15 mouse cellular contexts compared by ENCODE assay signal in the genomic region with DNA sequence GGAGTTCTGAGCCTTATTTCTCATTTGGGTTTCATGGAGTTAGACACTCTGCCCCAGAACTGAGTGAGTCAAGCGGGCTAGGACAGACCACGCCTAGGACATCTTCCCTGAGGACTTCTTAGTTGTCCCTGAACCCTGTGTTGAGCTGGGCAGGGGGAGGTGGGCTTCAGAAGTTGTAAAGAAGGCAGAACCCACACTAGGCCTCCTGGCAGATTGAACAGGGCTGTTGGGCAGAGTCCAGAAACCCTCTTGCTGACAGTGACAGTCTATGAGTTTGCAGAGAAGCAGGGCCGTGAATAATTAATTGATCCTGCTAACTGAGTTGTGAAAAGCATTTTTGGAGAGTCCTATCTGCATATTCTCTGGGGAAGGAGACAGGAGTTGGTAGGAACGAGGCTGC. TPM values are rescaled to one million over a fixed set of nuclear protein-coding genes. Genes with fewer than 3 reads are reported as not detected.
DNase-seq lines count a peak whose midpoint lies in the region; ATAC-seq and TF ChIP-seq lines count a peak whose summit lies in the region.
"Had no signal": no experiment of that assay in that cellular context is flagged by ENCODE, and none has a peak within 500 bp of the region (broad histone marks: within the 10 kb centered on the region; RNA-seq: fewer than 3 reads in every experiment).

No protein-coding gene starts in this region.

- no peaks in the 10 kb centered on the region for H3K27me3 ChIP-seq in lung, embryonic 14.5 days (ENCODE audit: insufficient read depth, low read length)
- H3K27me3 ChIP-seq in kidney, postnatal 0 days (ENCODE audit: insufficient read depth, low read length) = no peaks in the 10 kb centered on the region
- H3K27me3 ChIP-seq: limb, embryonic 15.5 days; Patski had no signal

- H3K36me3 ChIP-seq in lung, embryonic 14.5 days (ENCODE audit: insufficient read depth) = no peaks in the 10 kb centered on the region
- no peaks in the 10 kb centered on the region for H3K36me3 ChIP-seq in kidney, postnatal 0 days (ENCODE audit: insufficient read depth, low read length)
- H3K36me3 ChIP-seq: embryonic facial prominence, embryonic 10.5 days; limb, embryonic 15.5 days had no signal

- no peak for DNase-seq in gastrocnemius, adult 2 months
- DNase-seq in gastrocnemius, adult 8-10 months (ENCODE audit: low spot score in 2 of 2) = no peak
- peak; percentile 10 for DNase-seq in lung, embryonic 14.5 days
- no peak for DNase-seq in lung, postnatal 25 days (ENCODE audit: low spot score)
- DNase-seq in brain, embryonic 14.5 days (ENCODE audit: low read depth) = peak; percentile 80
- no peak for DNase-seq in kidney, postnatal 0 days (ENCODE audit: low spot score)
- no peak for DNase-seq in gastrocnemius, postnatal 25 days
- no peak for DNase-seq in spleen, postnatal 4 days (ENCODE audit: low spot score in 2 of 2)
- DNase-seq: cerebellum, postnatal 25 days; heart, postnatal 10 days; lung, adult 18-20 months had no signal

- H3K4me2 ChIP-seq in lung, embryonic 14.5 days = no peak overlapping the region
- H3K4me2 ChIP-seq in kidney, postnatal 0 days (ENCODE audit: low read length) = no peak overlapping the region
- H3K4me2 ChIP-seq: limb, embryonic 15.5 days had no signal

- H3K4me1 ChIP-seq in lung, embryonic 14.5 days (ENCODE audit: insufficient read depth) = no peaks in the 10 kb centered on the region
- no peaks in the 10 kb centered on the region for H3K4me1 ChIP-seq in kidney, postnatal 0 days (replicated peaks; ENCODE audit: insufficient read depth, low read length)
- H3K4me1 ChIP-seq: embryonic facial prominence, embryonic 10.5 days had no signal

- H3K27ac ChIP-seq in gastrocnemius, adult 2 months = peak overlapping the region; percentile 16; the same call in 1 of the 2 replicates
- H3K27ac ChIP-seq in lung, embryonic 14.5 days (ENCODE audit: low read depth) = no peak overlapping the region
- H3K27ac ChIP-seq in kidney, postnatal 0 days = 0 out of 2 replicates have a peak overlapping the region, but pooled peaks have one; percentile 19
- H3K27ac ChIP-seq: embryonic facial prominence, embryonic 10.5 days; limb, embryonic 15.5 days had no signal

- no peaks in the 10 kb centered on the region for H3K9me3 ChIP-seq in lung, embryonic 14.5 days (ENCODE audit: low read depth, low read length)
- H3K9me3 ChIP-seq in kidney, postnatal 0 days (replicated peaks; ENCODE audit: low read length) = no peaks in the 10 kb centered on the region
- H3K9me3 ChIP-seq: embryonic facial prominence, embryonic 10.5 days; limb, embryonic 15.5 days had no signal

- TF ChIP-seq POLR2A in brain, embryonic 14.5 days (IDR thresholded peaks at IDR 0.05; ENCODE audit: borderline replicate concordance, extremely low read depth, insufficient read depth, insufficient read length, poor library complexity, severe bottlenecking) = no peak

- 69% methylated on average over 4 of the region's 4 CpGs for WGBS in lung, embryonic 14.5 days
- WGBS in kidney, postnatal 0 days = 64% methylated on average over 4 of the region's 4 CpGs

- H3K4me3 ChIP-seq in gastrocnemius, adult 2 months = no peak overlapping the region
- no peak overlapping the region for H3K4me3 ChIP-seq in lung, embryonic 14.5 days (ENCODE audit: low read depth, low read length)
- no peak overlapping the region for H3K4me3 ChIP-seq in kidney, postnatal 0 days (replicated peaks; ENCODE audit: low read depth, low read length)
- H3K4me3 ChIP-seq: embryonic facial prominence, embryonic 10.5 days; erythroblast, embryonic 14.5 days; limb, embryonic 15.5 days had no signal

- ATAC-seq in lung, embryonic 14.5 days (ENCODE audit: insufficient read depth) = no peak
- peak; percentile 71; the same call in 1 of the 2 replicates for ATAC-seq in kidney, postnatal 0 days (replicated peaks; ENCODE audit: low FRiP score, low read depth)
- ATAC-seq: Patski had no signal

- H3K9ac ChIP-seq in lung, embryonic 14.5 days = no peak overlapping the region
- H3K9ac ChIP-seq in kidney, postnatal 0 days (ENCODE audit: low read depth, low read length) = no peak overlapping the region
- H3K9ac ChIP-seq: limb, embryonic 15.5 days had no signal

- intact Hi-C loops in gastrocnemius, adult 2 months (cut with DNase I) = no loop called here

- no peak for TF ChIP-seq CTCF in gastrocnemius, adult 2 months (IDR thresholded peaks at IDR 0.05)
- no peak for TF ChIP-seq CTCF in lung, embryonic 14.5 days (IDR thresholded peaks at IDR 0.05; ENCODE audit: low read depth)
- TF ChIP-seq CTCF in brain, embryonic 14.5 days (IDR thresholded peaks at IDR 0.05; ENCODE audit: borderline replicate concordance, extremely low read depth, insufficient read depth, insufficient read length) = no peak
- TF ChIP-seq CTCF in kidney, postnatal 0 days (IDR thresholded peaks at IDR 0.05; ENCODE audit: low read depth) = no peak

RNA-seq across cellular contexts. Expression of gene Xylt1, which starts 20.8 kb away (rescaled TPM):
- total RNA-seq in gastrocnemius, adult 2 months (2021) = 1 to 10 TPM; 5.5 to 9.5 TPM
- 1 to 10 TPM; 6.1 to 9.9 (median 7.3) TPM for total RNA-seq in gastrocnemius, adult 8-10 months (2022)
- polyA plus RNA-seq in lung, embryonic 14.5 days (2014; fragmentation: Nextera tagmentation; extraction: Ambion mirVana) = 1.0 and 1.3 TPM in 2 replicates
- polyA plus RNA-seq in brain, embryonic 14.5 days (2012; rRNA removed) = 5.5 and 8.2 TPM in 2 replicates
- 1.6 and 1.7 TPM in 2 replicates for polyA plus RNA-seq in kidney, postnatal 0 days (2015; fragmentation: Nextera tagmentation; extraction: Ambion mirVana)
- total RNA-seq in gastrocnemius, postnatal 25 days (2021) = 1 to 10 TPM; 4.6 to 6.2 TPM

Comparison
In these comparisons a context has a peak if more than half of its experiments do, and no peak if none do; other contexts are left out.
1. DNase-seq: peak in lung, embryonic 14.5 days (single experiment) and brain, embryonic 14.5 days (single experiment); none in gastrocnemius, adult 2 months (single experiment), gastrocnemius, adult 8-10 months (0 of 2), lung, postnatal 25 days (single experiment), kidney, postnatal 0 days (single experiment), gastrocnemius, postnatal 25 days (single experiment) and spleen, postnatal 4 days (0 of 2).